Mouse (Mus musculus) erythroblast, embryonic 14.5 days (primary cell): ENCODE measurements around the gene Irak3.

Experiments used
- GATA1 ChIP-seq: IDR thresholded peaks from 2 replicates; pipeline ENCODE4 v1.6.1; 2012; ENCODE audit warnings: low read length, inconsistent platforms, mixed read lengths
- TAL1 ChIP-seq: IDR thresholded peaks from 3 replicates; pipeline ENCODE4 v1.6.1; 2012; ENCODE audit warnings: low read length, inconsistent platforms, mixed read lengths

GRCm38 (mm10) chr10:120095136-120095535 is 106.8 kb downstream of the Irak3 start:
- no peak for TF ChIP-seq GATA1
- TF ChIP-seq TAL1 = no peak
